Mouse (Mus musculus) brain, embryonic 14.5 days (tissue): ENCODE results near the gene Sde2. TPM values are rescaled to one million over a fixed set of nuclear protein-coding genes. Genes with fewer than 3 reads are reported as not detected.

Experiments used
- DNase-seq: peaks from one replicate; pipeline ENCODE4 v3.0.0-alpha.2; 2011; ENCODE audit warnings: low read depth
- CTCF ChIP-seq: fragments of 200-500 bp; IDR thresholded peaks from 2 replicates; pipeline ENCODE4 v1.5.1; 2012; ENCODE audit warnings: inconsistent platforms, mild to moderate bottlenecking, moderate library complexity, borderline replicate concordance; ENCODE audit not compliant: insufficient read depth, insufficient read length; ENCODE audit errors: extremely low read depth
- POLR2A ChIP-seq: fragments of 200-500 bp; IDR thresholded peaks from 2 replicates; pipeline ENCODE4 v1.6.1; 2012; ENCODE audit warnings: mild to moderate bottlenecking, inconsistent platforms, borderline replicate concordance; ENCODE audit not compliant: poor library complexity, insufficient read depth, insufficient read length, severe bottlenecking; ENCODE audit errors: extremely low read depth
- polyA plus RNA-seq: library from polyadenylated mRNA; depleted of rRNA; stranded (reverse); fragments of >200 nt; gene quantifications from 2 replicates; pipeline ENCODE4 v1.2.3, GENCODE M21; 2012

Gene Sde2
- polyA plus RNA-seq, 1 experiment = 25.5 TPM

DNA sequence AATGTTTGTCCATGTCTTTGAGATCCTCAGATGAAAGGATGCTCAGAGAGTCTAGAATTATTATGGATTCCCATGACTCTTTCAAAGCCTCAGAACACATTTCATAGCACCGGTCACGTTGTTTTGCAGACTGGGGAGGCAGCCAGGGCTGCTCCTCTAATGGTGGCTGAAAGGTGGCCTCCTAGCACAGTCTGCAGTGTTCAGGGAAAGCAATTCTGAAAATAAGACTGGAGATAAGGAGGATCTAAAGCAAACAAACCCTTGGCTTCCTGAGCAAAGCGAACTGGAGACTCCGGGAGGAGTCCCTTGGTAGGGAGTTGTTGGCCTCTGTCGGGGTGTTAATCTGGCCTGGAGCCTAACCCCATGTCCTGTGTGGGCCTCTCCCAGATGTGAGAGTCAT lies 13.7 kb upstream of the Sde2 start:
- DNase-seq = no peak

DNA sequence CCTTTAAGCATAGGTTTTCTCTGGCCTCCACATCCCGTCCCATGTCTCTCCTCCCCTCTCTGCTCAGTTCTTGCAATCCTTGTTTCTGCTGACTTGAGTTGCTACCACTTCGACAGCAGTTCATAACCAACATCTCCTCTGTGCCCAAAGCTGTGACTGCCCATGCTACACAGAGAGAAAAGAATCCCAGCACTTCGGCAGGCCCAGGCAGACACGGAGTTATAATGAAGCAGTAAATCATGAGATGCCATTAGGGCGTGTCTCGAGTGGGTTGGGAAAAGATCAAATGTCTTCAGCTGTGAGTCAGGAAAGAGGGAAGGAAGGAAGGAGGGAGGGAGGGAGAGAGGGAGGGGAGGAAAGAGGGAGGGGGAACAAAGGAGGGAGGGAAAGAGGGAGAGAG lies 12.9 kb upstream of the Sde2 start:
- no peak for DNase-seq
- no peak for TF ChIP-seq POLR2A
- TF ChIP-seq CTCF = no peak

More for the DNA sequence above, 13.7 kb upstream of the Sde2 start:
- TF ChIP-seq POLR2A (no peak), CTCF (no peak)

DNA sequence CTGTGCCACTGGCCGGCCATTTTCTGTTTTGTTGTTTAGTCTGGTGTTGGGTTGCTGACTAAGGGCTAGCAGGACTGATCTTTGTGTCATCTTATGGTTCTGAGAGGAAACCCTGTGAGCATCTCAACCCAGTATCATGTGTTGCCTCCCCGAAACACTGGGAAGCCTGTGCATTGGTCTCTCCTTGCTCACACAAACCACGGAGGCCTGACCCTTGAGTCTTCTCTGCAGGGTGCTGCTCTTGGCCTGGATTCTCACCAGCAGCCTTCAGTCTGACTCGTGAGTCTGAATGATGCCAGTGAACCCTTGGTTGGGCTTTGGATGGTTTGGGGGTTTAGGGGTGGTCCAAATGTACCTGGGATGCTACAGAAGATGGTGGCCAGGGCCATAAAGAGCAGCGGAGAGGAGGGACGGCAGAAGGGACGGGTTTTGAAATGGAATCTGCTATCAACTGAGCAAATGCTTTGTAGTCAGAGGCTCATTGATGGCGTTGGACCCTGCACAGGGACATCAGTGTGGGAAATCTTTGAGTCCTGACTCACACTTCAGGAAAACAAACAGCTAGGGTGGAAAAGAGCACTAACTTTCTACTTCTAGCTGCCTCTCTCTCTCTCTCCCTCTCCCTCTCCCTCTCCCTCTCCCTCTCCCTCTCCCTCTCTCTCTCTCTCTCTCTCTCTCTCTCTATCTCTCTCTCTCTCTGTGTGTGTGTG lies 11.6 kb upstream of the Sde2 start:
- TF ChIP-seq POLR2A = no peak
- no peak for TF ChIP-seq CTCF
- DNase-seq = no peak

DNA sequence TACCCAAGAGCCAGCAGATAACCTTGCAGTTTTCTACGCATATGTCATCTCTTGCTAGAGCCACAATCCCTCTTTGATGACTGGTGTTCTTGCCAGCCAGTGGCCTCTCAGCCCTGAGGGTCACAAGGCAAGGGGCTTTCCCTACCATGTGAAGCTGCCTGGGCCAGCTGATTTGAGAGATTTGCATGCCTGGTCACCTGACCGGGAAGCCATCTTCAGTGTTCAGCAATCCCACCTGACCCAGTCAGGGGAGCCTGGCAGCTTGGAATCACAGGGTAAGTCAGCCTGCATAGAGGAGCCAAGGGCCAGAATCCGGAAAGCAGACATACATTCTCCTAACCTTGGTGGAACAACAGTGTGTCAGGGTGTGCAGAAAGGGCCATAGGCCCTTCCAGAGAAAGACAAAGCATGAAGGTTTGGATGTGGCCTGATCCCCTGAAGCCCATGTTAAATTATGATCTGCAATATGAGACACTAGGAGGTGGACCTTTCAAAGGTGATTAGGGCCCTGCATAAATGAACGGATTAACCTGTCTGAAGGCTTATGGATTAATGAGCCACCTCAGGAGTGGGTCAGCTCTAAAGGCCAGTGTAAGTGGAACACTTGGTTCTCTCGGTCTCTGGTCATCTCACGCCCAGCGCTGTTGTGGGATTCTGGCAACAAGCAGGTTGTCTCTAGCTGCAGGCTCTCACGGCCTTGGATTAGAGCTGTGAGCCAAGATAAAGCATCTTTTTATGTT lies 9.2 kb upstream of the Sde2 start:
- DNase-seq = no peak
- TF ChIP-seq CTCF (no peak), POLR2A (no peak)

DNA sequence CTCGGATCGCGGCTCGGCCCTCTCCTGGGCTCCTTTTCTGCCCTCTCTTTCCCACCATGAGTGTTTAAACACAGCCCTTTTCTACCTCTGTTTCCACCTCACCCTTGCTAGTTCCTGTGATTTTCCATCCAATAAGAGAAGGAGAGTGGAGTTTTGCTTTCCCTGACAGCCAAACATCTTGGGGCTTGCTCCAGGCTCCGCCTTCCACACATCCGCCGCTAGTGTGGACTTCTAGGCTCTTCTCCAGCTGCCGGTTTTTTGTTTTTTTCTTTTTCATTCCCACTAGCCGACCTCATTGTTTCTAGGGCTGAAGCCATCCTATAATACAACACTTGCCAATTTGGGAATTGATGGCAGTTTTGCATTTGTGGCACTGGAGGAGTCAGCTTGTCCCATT lies 2.8 kb upstream of the Sde2 start:
- no peak for TF ChIP-seq CTCF
- 0 out of 2 replicates have a peak, but pooled peaks have one; percentile 16 for TF ChIP-seq POLR2A
- DNase-seq = peak; percentile 95

DNA sequence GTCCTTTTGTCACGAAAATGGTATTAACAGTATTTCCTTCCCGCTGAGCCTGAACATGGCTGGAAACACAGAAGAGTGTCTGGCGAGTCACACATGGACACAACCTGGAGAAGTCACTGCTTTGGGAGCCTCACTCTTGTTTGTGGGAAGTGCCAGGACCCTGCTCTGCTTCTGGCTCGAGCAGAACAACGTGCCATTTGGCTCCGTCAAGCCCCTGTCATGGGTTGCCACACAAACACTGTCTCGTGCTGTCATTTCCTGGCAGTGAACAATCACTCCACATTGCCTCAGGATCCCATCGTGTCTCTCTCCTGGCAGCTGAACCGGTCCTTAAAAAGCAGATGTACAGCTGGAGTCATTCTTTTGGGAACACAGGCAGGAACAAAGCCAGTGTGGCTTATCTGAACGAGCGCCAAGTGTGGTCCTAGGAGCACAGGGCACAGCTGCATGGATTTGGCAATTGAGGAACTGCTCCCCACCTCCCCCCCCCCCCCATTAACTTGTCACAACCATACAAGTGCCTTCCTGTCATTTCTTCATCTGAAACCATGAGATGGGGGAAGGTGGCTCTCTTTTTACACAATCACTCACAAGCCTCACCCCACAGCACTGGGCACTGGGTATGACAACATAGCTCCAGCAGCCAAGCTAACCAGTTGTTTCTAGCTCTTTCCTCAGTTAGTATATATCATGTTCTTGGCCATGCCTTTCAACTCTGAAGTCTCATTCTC lies 2.3 kb upstream of the Sde2 start:
- TF ChIP-seq CTCF = no peak
- TF ChIP-seq POLR2A = peak; percentile 12; the same call in 1 of the 2 replicates
- DNase-seq = peak; percentile 89

DNA sequence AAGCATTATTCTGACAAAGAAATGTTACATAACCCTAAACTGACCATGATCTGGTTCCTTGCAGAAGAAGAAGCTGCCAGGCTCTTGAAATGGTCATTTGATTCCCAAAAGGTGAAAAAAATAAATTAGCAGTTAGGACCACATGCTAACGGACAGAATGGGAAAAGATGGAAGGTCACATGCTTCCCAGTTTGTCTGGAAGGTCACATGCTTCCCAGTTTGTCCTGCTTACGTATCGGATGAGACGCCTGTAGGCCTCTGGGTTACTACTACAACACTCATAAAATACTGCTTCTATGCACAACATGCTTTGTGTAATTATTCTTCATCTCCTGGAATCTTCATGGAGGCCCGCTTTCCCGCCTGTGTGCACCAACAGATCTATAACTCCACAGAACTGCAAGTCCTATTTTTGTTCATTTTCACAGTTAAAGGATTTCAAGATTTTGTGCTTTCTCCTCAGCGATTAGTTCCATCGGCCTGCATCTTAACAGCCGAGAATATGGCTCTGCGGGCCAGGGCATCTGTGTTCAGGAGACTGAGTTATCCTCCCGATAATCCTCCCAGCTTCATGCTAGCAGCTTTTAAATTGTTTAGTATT lies 1.1 kb upstream of the Sde2 start:
- TF ChIP-seq POLR2A (no peak), CTCF (no peak)
- peak; percentile 62 for DNase-seq

DNA sequence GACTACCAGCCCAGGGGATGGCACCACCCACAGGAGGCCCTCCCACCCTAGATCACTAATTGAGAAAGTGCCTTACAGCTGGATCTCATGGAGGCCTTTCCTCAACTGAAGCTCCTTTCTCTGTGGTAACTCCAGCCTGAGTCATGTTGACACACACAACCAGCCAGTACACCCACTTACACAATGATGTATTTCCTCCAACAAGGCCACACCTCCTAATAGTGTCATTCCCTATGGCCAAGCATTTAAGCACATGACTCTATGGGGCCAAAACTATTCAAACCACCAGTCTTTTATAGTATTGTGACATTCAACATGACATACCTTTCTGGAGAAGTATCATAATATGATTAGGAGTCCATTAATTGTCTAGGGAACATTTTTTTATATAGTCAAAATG lies 7.8 kb downstream of the Sde2 start:
- no peak for TF ChIP-seq CTCF
- TF ChIP-seq POLR2A = no peak
- no peak for DNase-seq

DNA sequence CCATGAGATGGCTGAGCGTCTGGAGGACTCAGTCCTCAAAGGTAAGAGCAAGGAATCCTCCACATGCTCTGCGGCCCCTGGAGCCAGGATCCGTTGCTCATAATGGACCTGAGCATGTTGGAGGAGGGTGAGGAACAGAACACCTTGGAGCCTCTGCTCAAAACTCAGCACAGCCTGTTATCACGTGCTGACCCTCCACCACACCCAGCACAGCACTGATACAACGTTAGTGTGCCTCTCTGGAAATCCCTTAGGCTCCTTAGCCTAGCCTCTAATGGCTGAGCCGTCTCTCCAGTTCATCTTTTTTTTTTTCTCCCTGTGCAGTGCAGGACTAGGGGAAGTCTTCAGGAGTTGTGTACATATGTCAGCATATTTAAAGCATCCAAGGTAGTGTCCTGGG lies 9.1 kb downstream of the Sde2 start:
- TF ChIP-seq POLR2A (no peak), CTCF (no peak)
- no peak for DNase-seq

DNA sequence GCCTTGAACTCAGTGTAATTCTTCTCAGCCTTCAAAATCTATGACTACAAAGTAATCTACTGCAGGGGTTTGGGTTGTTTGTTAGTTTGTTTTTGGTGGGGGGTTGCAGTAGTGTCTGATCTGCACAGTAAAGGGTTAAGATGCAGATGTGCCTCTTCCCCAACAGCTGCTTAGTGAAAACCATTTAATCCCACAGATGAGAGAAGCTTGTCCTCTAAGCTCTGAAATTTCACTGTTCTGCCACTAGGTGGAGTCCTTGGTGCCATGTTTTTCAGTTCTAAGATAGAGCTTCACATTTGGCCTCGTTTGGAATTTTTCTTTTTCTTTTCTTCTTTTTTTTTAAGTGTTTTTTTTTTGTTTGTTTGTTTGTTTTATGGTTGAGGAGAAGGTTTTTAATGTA lies 12.7 kb downstream of the Sde2 start:
- TF ChIP-seq CTCF (peak; percentile 67), POLR2A (no peak)
- peak; percentile 76 for DNase-seq

DNA sequence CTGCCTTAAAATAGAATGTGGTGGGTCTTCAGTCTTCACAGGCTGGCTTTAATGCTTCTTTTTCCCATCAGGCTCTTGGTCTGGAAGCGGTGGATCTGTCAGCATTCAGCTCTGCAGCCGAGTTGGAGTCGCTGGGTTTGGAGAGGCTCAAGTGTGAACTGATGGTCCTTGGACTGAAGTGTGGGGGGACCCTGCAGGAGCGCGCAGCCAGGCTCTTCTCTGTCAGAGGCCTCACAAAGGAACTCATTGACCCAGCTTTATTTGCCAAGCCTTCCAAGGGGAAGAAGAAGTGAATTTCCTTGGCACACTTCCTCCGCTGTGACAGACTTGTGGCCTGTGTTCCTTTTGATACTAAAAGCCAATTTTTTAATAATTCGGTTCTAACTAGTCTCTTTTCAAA lies 15.1 kb downstream of the Sde2 start:
- TF ChIP-seq POLR2A = no peak
- no peak for TF ChIP-seq CTCF
- DNase-seq = no peak
